Mouse (Mus musculus) limb, embryonic 13.5 days (tissue): Measurements from ENCODE around the gene Ccdc184. TPM values are rescaled to one million over a fixed set of nuclear protein-coding genes. Genes with fewer than 3 reads are reported as not detected.

Source experiments
- ATAC-seq: fragments of 200-750 bp; cut with Nextera tagmentation; 2 replicates; pipeline ENCODE4 v1.8.0; 2017; ENCODE audit warnings: low read depth, moderate number of reproducible peaks, moderate TSS enrichment; ENCODE audit not compliant: low FRiP score
- H3K27ac ChIP-seq: fragments of 300-500 bp; sonication (generic); 2 replicates; pipeline ENCODE4 v1.5.1; 2015; ENCODE audit warnings: inconsistent platforms, mild to moderate bottlenecking, moderate library complexity
- H3K27me3 ChIP-seq: fragments of 300-500 bp; sonication (generic); 2 replicates; pipeline ENCODE4 v1.6.1; 2015; ENCODE audit warnings: mild to moderate bottlenecking, inconsistent platforms
- H3K36me3 ChIP-seq: fragments of 300-500 bp; sonication (generic); 2 replicates; pipeline ENCODE4 v1.6.1; 2015; ENCODE audit warnings: inconsistent platforms, mild to moderate bottlenecking, moderate library complexity
- H3K4me1 ChIP-seq: fragments of 300-500 bp; sonication (generic); 2 replicates; pipeline ENCODE4 v1.6.1; 2015; ENCODE audit warnings: inconsistent platforms
- H3K4me2 ChIP-seq: fragments of 300-500 bp; sonication (generic); replicated peaks from 2 replicates; pipeline ENCODE4 v1.6.1; 2015; ENCODE audit warnings: inconsistent platforms, mild to moderate bottlenecking, moderate library complexity
- H3K4me3 ChIP-seq: fragments of 300-500 bp; sonication (generic); 2 replicates; pipeline ENCODE4 v1.5.1; 2015; ENCODE audit warnings: moderate library complexity, mild to moderate bottlenecking, inconsistent platforms
- H3K9ac ChIP-seq: fragments of 300-500 bp; sonication (generic); 2 replicates; pipeline ENCODE4 v1.6.1; 2015; ENCODE audit warnings: mild to moderate bottlenecking, inconsistent platforms
- H3K9me3 ChIP-seq: fragments of 300-500 bp; sonication (generic); 2 replicates; pipeline ENCODE4 v1.6.1; 2016; ENCODE audit warnings: inconsistent platforms
- WGBS: fragments of 180-500 bp; shearing (Covaris S2); methylation state at CpG from one replicate; pipeline ENCODE4 v1.1.7; 2015; 5-methylcytosine and 5-hydroxymethylcytosine counted together
- polyA plus RNA-seq: library from polyadenylated mRNA; unstranded; fragments of >200 nt; fragmentation: Nextera tagmentation; extraction: Ambion mirVana; gene quantifications from 2 replicates; pipeline ENCODE4 v1.2.1, GENCODE M21; 2015

Gene Ccdc184
- polyA plus RNA-seq, 1 experiment from 2014 or later, result 0.48 TPM

- Histone ChIP-seq H3K27ac (no peak overlapping the region), H3K4me2 (peak overlapping the region; percentile 71), H3K36me3 (no peaks in the 10 kb centered on the region), H3K9ac (peak overlapping the region; percentile 50; the same call in 1 of the 2 replicates), H3K9me3 (no peaks in the 10 kb centered on the region), H3K27me3 (peaks cover 26% of the 10 kb centered on the region), H3K4me3 (peak overlapping the region; percentile 52), H3K4me1 (peaks cover 10% of the 10 kb centered on the region)
- ATAC-seq, result peak; percentile 97
- under 1% methylated on average over 30 of the region's 30 CpGs for WGBS
Observed at GRCm38 (mm10) chr15:98181132-98181711, 14.3 kb downstream of the Ccdc184 start.

- ATAC-seq, result no peak
- Histone ChIP-seq H3K27me3 (peaks cover 20% of the 10 kb centered on the region), H3K36me3 (no peaks in the 10 kb centered on the region), H3K27ac (no peak overlapping the region), H3K4me1 (peaks cover 10% of the 10 kb centered on the region), H3K9ac (no peak overlapping the region), H3K4me2 (peak overlapping the region; percentile 71; the same call in 1 of the 2 replicates), H3K9me3 (no peaks in the 10 kb centered on the region), H3K4me3 (no peak overlapping the region)
- 69% methylated on average over 12 of the region's 12 CpGs for WGBS
Observed at GRCm38 (mm10) chr15:98181856-98182570, 15.1 kb downstream of the Ccdc184 start.

GRCm38 (mm10) chr15:98184456-98184855 is 17.5 kb downstream of the Ccdc184 start:
- Histone ChIP-seq H3K4me2 (no peak overlapping the region), H3K36me3 (no peaks in the 10 kb centered on the region), H3K4me3 (no peak overlapping the region), H3K27ac (no peak overlapping the region), H3K27me3 (peaks cover 8% of the 10 kb centered on the region; the same call in 1 of the 2 replicates), H3K9me3 (no peaks in the 10 kb centered on the region), H3K4me1 (peaks cover 10% of the 10 kb centered on the region), H3K9ac (no peak overlapping the region)
- WGBS, result 60% methylated on average over 4 of the region's 4 CpGs
- no peak for ATAC-seq

GRCm38 (mm10) chr15:98195442-98195841 is 28.5 kb downstream of the Ccdc184 start, which contains the start of gene Olfr288:
TSS of gene Olfr288 (minus strand) at chr15:98195542.
- Histone ChIP-seq H3K4me3 (no peak within 1 kb of the TSS), H3K9ac (no peak within 1 kb of the TSS), H3K27ac (no peak within 1 kb of the TSS), H3K4me2 (no peak within 1 kb of the TSS), H3K9me3 (no peaks in the 10 kb centered on the region; the same call in 1 of the 2 replicates), H3K27me3 (no peaks in the 10 kb centered on the region), H3K36me3 (no peaks in the 10 kb centered on the region), H3K4me1 (no peaks in the 10 kb centered on the region)
- 81% methylated on average over 3 of the region's 3 CpGs for WGBS
- no peak for ATAC-seq

- H3K27me3 ChIP-seq, result no peaks in the 10 kb centered on the region
- H3K4me3 ChIP-seq, result no peak overlapping the region
- H3K4me1 ChIP-seq, result no peaks in the 10 kb centered on the region
- H3K4me2 ChIP-seq, result no peak overlapping the region
- H3K36me3 ChIP-seq, result no peaks in the 10 kb centered on the region
- H3K9ac ChIP-seq, result no peak overlapping the region
- H3K9me3 ChIP-seq, result no peaks in the 10 kb centered on the region
- H3K27ac ChIP-seq, result no peak overlapping the region
- 77% methylated on average over 7 of the region's 7 CpGs for WGBS
- no peak for ATAC-seq
Observed at GRCm38 (mm10) chr15:98209676-98210075, 42.7 kb downstream of the Ccdc184 start.

GRCm38 (mm10) chr15:98213336-98213870 is 46.4 kb downstream of the Ccdc184 start:
- ATAC-seq, result no peak
- WGBS, result 76% methylated on average over 5 of the region's 5 CpGs

GRCm38 (mm10) chr15:98214130-98214529 is 47.2 kb downstream of the Ccdc184 start:
- Histone ChIP-seq H3K27me3 (no peaks in the 10 kb centered on the region), H3K36me3 (no peaks in the 10 kb centered on the region), H3K27ac (no peak overlapping the region), H3K9me3 (no peaks in the 10 kb centered on the region), H3K4me3 (no peak overlapping the region), H3K4me2 (no peak overlapping the region), H3K4me1 (no peaks in the 10 kb centered on the region), H3K9ac (no peak overlapping the region)
- 62% methylated on average over 5 of the region's 5 CpGs for WGBS
- ATAC-seq, result no peak

More at GRCm38 (mm10) chr15:98213336-98213870, 46.4 kb downstream of the Ccdc184 start:
- no peak overlapping the region for H3K27ac ChIP-seq
- no peaks in the 10 kb centered on the region for H3K36me3 ChIP-seq
- no peaks in the 10 kb centered on the region for H3K27me3 ChIP-seq
- H3K9ac ChIP-seq, result no peak overlapping the region
- no peak overlapping the region for H3K4me2 ChIP-seq
- no peaks in the 10 kb centered on the region for H3K9me3 ChIP-seq
- H3K4me1 ChIP-seq, result no peaks in the 10 kb centered on the region
- no peak overlapping the region for H3K4me3 ChIP-seq

Other genes with a start within 250 kb of the Ccdc184 start
- gene Tmem106c, start 203.0 kb upstream of the Ccdc184 start, polyA plus RNA-seq, result 35.9 and 37.9 TPM in 2 replicates
- gene Col2a1, start 162.5 kb upstream of the Ccdc184 start, polyA plus RNA-seq, result 706 and 829 TPM in 2 replicates
- 56.0 and 56.7 TPM in 2 replicates for gene Pfkm, start 74.6 kb upstream of the Ccdc184 start, polyA plus RNA-seq
- 37.0 and 38.8 TPM in 2 replicates for gene Senp1, start 73.4 kb upstream of the Ccdc184 start, polyA plus RNA-seq
- 50.7 and 51.0 TPM in 2 replicates for gene Asb8, start 1.5 kb upstream of the Ccdc184 start, polyA plus RNA-seq
- gene Olfr288, start 28.4 kb downstream of the Ccdc184 start, polyA plus RNA-seq, result not detected in 2 replicates
- gene Gm44579, start 53.8 kb downstream of the Ccdc184 start, polyA plus RNA-seq, result not detected in 2 replicates
- gene Olfr287, start 53.9 kb downstream of the Ccdc184 start, polyA plus RNA-seq, result not detected in 2 replicates
- gene Olfr286, start 67.3 kb downstream of the Ccdc184 start, polyA plus RNA-seq, result not detected in 2 replicates
- gene H1fnt, start 90.1 kb downstream of the Ccdc184 start, polyA plus RNA-seq, result not detected in 2 replicates
- gene Zfp641, start 129.0 kb downstream of the Ccdc184 start, polyA plus RNA-seq, result 0.37 and 0.47 TPM in 2 replicates
- gene Olfr285, start 150.2 kb downstream of the Ccdc184 start, polyA plus RNA-seq, result not detected in 2 replicates
- gene Olfr284, start 173.8 kb downstream of the Ccdc184 start, polyA plus RNA-seq, result not detected in 2 replicates
- gene Olfr283, start 213.8 kb downstream of the Ccdc184 start, polyA plus RNA-seq, result not detected in 2 replicates